Mouse (Mus musculus): ENCODE measurements around the gene Il2ra.

GRCm38 (mm10) chr2:11604911-11605310 is 37.7 kb upstream of the Il2ra start:
- TF ChIP-seq CTCF (IDR thresholded peaks at IDR 0.05; ENCODE audit: extremely low read depth, insufficient read depth, low read length) = no peak
- TF ChIP-seq POLR2A (IDR thresholded peaks at IDR 0.05; ENCODE audit: extremely low read depth, insufficient read depth, low read length) = no peak
